ENCODE assay signal across 28 mouse cellular contexts in the genomic region with DNA sequence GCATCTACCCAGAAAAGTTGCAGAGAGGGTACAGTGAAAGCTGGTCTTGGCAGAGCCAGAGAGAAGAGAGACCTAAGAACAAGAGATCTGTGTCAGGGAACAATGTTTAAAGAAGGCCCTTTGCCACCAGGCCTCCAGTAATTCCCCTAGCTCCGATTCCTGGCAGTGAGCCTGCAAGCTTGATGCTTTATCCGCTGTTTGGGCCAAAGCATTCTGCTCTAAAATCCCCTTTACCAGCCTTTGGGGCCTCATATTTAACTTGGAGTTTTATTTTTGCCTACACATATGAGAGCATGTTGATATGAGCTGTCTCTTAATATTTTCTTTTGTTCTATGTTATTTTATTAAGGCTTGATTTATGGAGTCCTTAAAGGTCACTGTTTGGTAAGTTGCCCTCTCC. TPM values are rescaled to one million over a fixed set of nuclear protein-coding genes. Genes with fewer than 3 reads are reported as not detected.
DNase-seq lines count a peak whose midpoint lies in the region; ATAC-seq and TF ChIP-seq lines count a peak whose summit lies in the region.
"Had no signal": no experiment of that assay in that cellular context is flagged by ENCODE, and none has a peak within 500 bp of the region (broad histone marks: within the 10 kb centered on the region; RNA-seq: fewer than 3 reads in every experiment).

No protein-coding gene starts in this region.

- H3K4me1 ChIP-seq in embryonic facial prominence, embryonic 14.5 days (ENCODE audit: control insufficient read depth, insufficient read depth, low read length): no peaks in the 10 kb centered on the region
- H3K4me1 ChIP-seq in embryonic facial prominence, embryonic 10.5 days: peaks cover 18% of the 10 kb centered on the region
- no peaks in the 10 kb centered on the region for H3K4me1 ChIP-seq in kidney, embryonic 16.5 days (ENCODE audit: insufficient read depth, low read length)
- 0 out of 2 replicates have a peak, but pooled peaks cover 5% of the 10 kb centered on the region for H3K4me1 ChIP-seq in midbrain, embryonic 14.5 days (ENCODE audit: control insufficient read depth, insufficient read depth, low read length)
- peaks cover 2% of the 10 kb centered on the region; the same call in 1 of the 2 replicates for H3K4me1 ChIP-seq in midbrain, embryonic 16.5 days (ENCODE audit: control insufficient read depth, insufficient read depth, low read length)
- H3K4me1 ChIP-seq: forebrain, embryonic 15.5 days; heart, embryonic 12.5 days; hindbrain, embryonic 15.5 days; intestine, embryonic 15.5 days; limb, embryonic 15.5 days; liver, embryonic 13.5 days had no signal

- H3K9me3 ChIP-seq in embryonic facial prominence, embryonic 14.5 days (ENCODE audit: control insufficient read depth, low read length): no peaks in the 10 kb centered on the region
- no peaks in the 10 kb centered on the region for H3K9me3 ChIP-seq in embryonic facial prominence, embryonic 10.5 days
- H3K9me3 ChIP-seq in kidney, embryonic 16.5 days (ENCODE audit: low read length): no peaks in the 10 kb centered on the region
- H3K9me3 ChIP-seq in midbrain, embryonic 14.5 days (ENCODE audit: control insufficient read depth, low read length): no peaks in the 10 kb centered on the region
- H3K9me3 ChIP-seq in midbrain, embryonic 16.5 days (replicated peaks; ENCODE audit: control insufficient read depth, low read length, poor library complexity, severe bottlenecking): no peaks in the 10 kb centered on the region
- H3K9me3 ChIP-seq: forebrain, embryonic 15.5 days; hindbrain, embryonic 15.5 days; intestine, embryonic 15.5 days; limb, embryonic 15.5 days; liver, embryonic 13.5 days; neural tube, embryonic 13.5 days had no signal

- no peaks in the 10 kb centered on the region for H3K27me3 ChIP-seq in embryonic facial prominence, embryonic 14.5 days (replicated peaks; ENCODE audit: control insufficient read depth, insufficient read depth, low read length)
- no peaks in the 10 kb centered on the region for H3K27me3 ChIP-seq in embryonic facial prominence, embryonic 10.5 days (replicated peaks; ENCODE audit: low read depth, poor library complexity, severe bottlenecking)
- H3K27me3 ChIP-seq in kidney, embryonic 16.5 days (ENCODE audit: insufficient read depth, low read length): no peaks in the 10 kb centered on the region
- no peaks in the 10 kb centered on the region for H3K27me3 ChIP-seq in midbrain, embryonic 14.5 days (ENCODE audit: control insufficient read depth, insufficient read depth, low read length)
- H3K27me3 ChIP-seq in midbrain, embryonic 16.5 days (ENCODE audit: control insufficient read depth, insufficient read depth, low read depth, low read length): no peaks in the 10 kb centered on the region
- H3K27me3 ChIP-seq: forebrain, embryonic 15.5 days; heart, embryonic 12.5 days; hindbrain, embryonic 15.5 days; intestine, embryonic 15.5 days; limb, embryonic 15.5 days; liver, embryonic 13.5 days; neural tube, embryonic 13.5 days had no signal

- H3K4me2 ChIP-seq in embryonic facial prominence, embryonic 14.5 days (ENCODE audit: low read depth, low read length): no peak overlapping the region
- H3K4me2 ChIP-seq in kidney, embryonic 16.5 days (replicated peaks; ENCODE audit: low read depth, low read length): no peak overlapping the region
- no peak overlapping the region for H3K4me2 ChIP-seq in midbrain, embryonic 14.5 days (ENCODE audit: low read length)
- no peak overlapping the region for H3K4me2 ChIP-seq in midbrain, embryonic 16.5 days (ENCODE audit: low read length)
- H3K4me2 ChIP-seq: forebrain, embryonic 15.5 days; heart, embryonic 12.5 days; hindbrain, embryonic 15.5 days; intestine, embryonic 15.5 days; limb, embryonic 15.5 days; liver, embryonic 13.5 days; neural tube, embryonic 13.5 days had no signal

- H3K27ac ChIP-seq in embryonic facial prominence, embryonic 14.5 days (replicated peaks; ENCODE audit: low read depth, low read length): no peak overlapping the region
- H3K27ac ChIP-seq in embryonic facial prominence, embryonic 10.5 days (replicated peaks): no peak overlapping the region
- no peak overlapping the region for H3K27ac ChIP-seq in kidney, embryonic 16.5 days (ENCODE audit: low read length)
- no peak overlapping the region for H3K27ac ChIP-seq in midbrain, embryonic 14.5 days (replicated peaks; ENCODE audit: low read depth, low read length)
- H3K27ac ChIP-seq in midbrain, embryonic 16.5 days (ENCODE audit: low read length): no peak overlapping the region
- H3K27ac ChIP-seq: forebrain, embryonic 15.5 days; hindbrain, embryonic 15.5 days; intestine, embryonic 15.5 days; kidney, postnatal 0 days; limb, embryonic 15.5 days; liver, embryonic 13.5 days; neural tube, embryonic 13.5 days had no signal

- H3K4me3 ChIP-seq in embryonic facial prominence, embryonic 14.5 days (ENCODE audit: low read depth, low read length): no peak overlapping the region
- H3K4me3 ChIP-seq in embryonic facial prominence, embryonic 10.5 days: no peak overlapping the region
- no peak overlapping the region for H3K4me3 ChIP-seq in kidney, embryonic 16.5 days (ENCODE audit: low read length)
- H3K4me3 ChIP-seq in midbrain, embryonic 14.5 days (replicated peaks; ENCODE audit: low read depth, low read length): no peak overlapping the region
- no peak overlapping the region for H3K4me3 ChIP-seq in midbrain, embryonic 16.5 days (ENCODE audit: low read depth, low read length)
- H3K4me3 ChIP-seq: forebrain, embryonic 15.5 days; heart, embryonic 12.5 days; hindbrain, embryonic 15.5 days; intestine, embryonic 15.5 days; limb, embryonic 15.5 days; liver, embryonic 13.5 days; neural tube, embryonic 13.5 days had no signal

- no peak for ATAC-seq in embryonic facial prominence, embryonic 14.5 days (ENCODE audit: low read depth)
- ATAC-seq in kidney, embryonic 16.5 days (ENCODE audit: low FRiP score, low TSS enrichment): no peak
- ATAC-seq in midbrain, embryonic 14.5 days (ENCODE audit: low FRiP score, low TSS enrichment): no peak
- ATAC-seq in midbrain, embryonic 16.5 days: no peak
- ATAC-seq: CD4-positive, CD25-positive, alpha-beta regulatory T cell, adult 4 months; forebrain, embryonic 15.5 days; intestine, embryonic 15.5 days had no signal

- TF ChIP-seq POLR2A in brain, embryonic 14.5 days (IDR thresholded peaks at IDR 0.05; ENCODE audit: borderline replicate concordance, extremely low read depth, insufficient read depth, insufficient read length, poor library complexity, severe bottlenecking): no peak

- DNase-seq in embryonic facial prominence, embryonic 14.5 days (ENCODE audit: low spot score): peak; percentile 25
- DNase-seq in embryonic facial prominence, embryonic 10.5 days (ENCODE audit: low spot score): no peak
- DNase-seq in kidney, postnatal 10 days: peak; percentile 8
- DNase-seq in midbrain, embryonic 14.5 days: peak; percentile 57
- peak; percentile 44 for DNase-seq in brain, embryonic 14.5 days (ENCODE audit: low read depth)
- DNase-seq: adrenal gland, postnatal 36 days; cerebellum, adult 9-11 months; gastrocnemius, postnatal 25 days; heart, postnatal 4 days; kidney, adult 2 months; layer of hippocampus, adult 9-11 months; liver, embryonic 13.5 days; lung, adult 18-20 months; lung, postnatal 10 days; right cerebral cortex, postnatal 14 days; spleen, adult 18-20 months; thymus, postnatal 36 days had no signal

- H3K9ac ChIP-seq in embryonic facial prominence, embryonic 14.5 days (ENCODE audit: low read depth, low read length): no peak overlapping the region
- no peak overlapping the region for H3K9ac ChIP-seq in kidney, embryonic 16.5 days (replicated peaks; ENCODE audit: low read length)
- no peak overlapping the region for H3K9ac ChIP-seq in midbrain, embryonic 14.5 days (replicated peaks; ENCODE audit: low read length)
- H3K9ac ChIP-seq in midbrain, embryonic 16.5 days (ENCODE audit: low read depth, low read length): no peak overlapping the region
- H3K9ac ChIP-seq: forebrain, embryonic 15.5 days; heart, embryonic 12.5 days; hindbrain, embryonic 15.5 days; intestine, embryonic 15.5 days; limb, embryonic 15.5 days; liver, embryonic 13.5 days; neural tube, embryonic 13.5 days had no signal

- 76% methylated on average over 2 of the region's 2 CpGs for WGBS in embryonic facial prominence, embryonic 14.5 days
- 93% methylated on average over 2 of the region's 2 CpGs for WGBS in embryonic facial prominence, embryonic 10.5 days
- 70% methylated on average over 2 of the region's 2 CpGs for WGBS in kidney, embryonic 16.5 days
- WGBS in midbrain, embryonic 14.5 days: 70% methylated on average over 2 of the region's 2 CpGs
- whole genome bisulfite sequencing in midbrain, embryonic 16.5 days: 54% methylated on average over 2 of the region's 2 CpGs

- TF ChIP-seq CTCF in brain, embryonic 14.5 days (IDR thresholded peaks at IDR 0.05; ENCODE audit: borderline replicate concordance, extremely low read depth, insufficient read depth, insufficient read length): no peak

- no peaks in the 10 kb centered on the region for H3K36me3 ChIP-seq in embryonic facial prominence, embryonic 14.5 days (ENCODE audit: control insufficient read depth, insufficient read depth, low read length)
- no peaks in the 10 kb centered on the region for H3K36me3 ChIP-seq in embryonic facial prominence, embryonic 10.5 days (replicated peaks)
- H3K36me3 ChIP-seq in kidney, embryonic 16.5 days (ENCODE audit: insufficient read depth, low read length): no peaks in the 10 kb centered on the region
- H3K36me3 ChIP-seq in midbrain, embryonic 14.5 days (ENCODE audit: control insufficient read depth, insufficient read depth, low read length): no peaks in the 10 kb centered on the region
- H3K36me3 ChIP-seq in midbrain, embryonic 16.5 days (ENCODE audit: control insufficient read depth, insufficient read depth, low read length): no peaks in the 10 kb centered on the region
- H3K36me3 ChIP-seq: forebrain, embryonic 15.5 days; heart, embryonic 12.5 days; hindbrain, embryonic 15.5 days; intestine, embryonic 15.5 days; limb, embryonic 15.5 days; liver, embryonic 13.5 days; neural tube, embryonic 13.5 days had no signal

RNA-seq across cellular contexts. Expression of a gene that starts 57.1 kb away (rescaled TPM):
- 0.71 and 0.93 TPM in 2 replicates for polyA plus RNA-seq in embryonic facial prominence, embryonic 14.5 days (2014; fragmentation: Nextera tagmentation; extraction: Ambion mirVana)
- 0.22 and 0.73 TPM in 2 replicates for polyA plus RNA-seq in embryonic facial prominence, embryonic 10.5 days (2016; fragmentation: Nextera tagmentation; extraction: Ambion mirVana)
- polyA plus RNA-seq in kidney, embryonic 16.5 days (2015; fragmentation: Nextera tagmentation; extraction: Ambion mirVana): 2.2 and 3.4 TPM in 2 replicates
- polyA plus RNA-seq in midbrain, embryonic 14.5 days (2014; fragmentation: Nextera tagmentation; extraction: Ambion mirVana): 9.5 and 12.4 TPM in 2 replicates
- polyA plus RNA-seq in midbrain, embryonic 16.5 days (2015; fragmentation: Nextera tagmentation; extraction: Ambion mirVana): 11.6 and 11.9 TPM in 2 replicates
- polyA plus RNA-seq in brain, embryonic 14.5 days (2012; rRNA removed): 9.9 and 13.2 TPM in 2 replicates
- polyA plus RNA-seq: CD4-positive, CD25-positive, alpha-beta regulatory T cell, adult 4 months; heart, postnatal 0 days had no signal
